Mouse (Mus musculus): ENCODE data around the gene Fbxo11. TPM values are rescaled to one million over a fixed set of nuclear protein-coding genes. Genes with fewer than 3 reads are reported as not detected.
"Not testable (repeated sequence)": the region's sequence is repeated elsewhere in the genome, so short reads cannot be mapped to it uniquely, and the experiment has no call there.

Gene Fbxo11
- polyA plus RNA-seq, 1 experiment from 2014 or later: 60.2 TPM

GRCm38 (mm10) chr17:87963081-87964075 lies 101.7 kb downstream of the Fbxo11 start:
- no peak for DNase-seq (ENCODE audit: low read depth, low spot score)
- ChIA-PET CTCF (no interaction called here), POLR2A (no interaction called here)
- no peak for ATAC-seq
- no peak for TF ChIP-seq CTCF (IDR thresholded peaks at IDR 0.05)
- in situ Hi-C loops (cut with MboI; ENCODE audit: low pct_unique_long_range_greater_than_20kb): no loop called here
- H3K27me3 ChIP-seq: no peaks in the 10 kb centered on the region

- CTCF ChIA-PET; ATAC-seq; H3K27me3 ChIP-seq; DNase-seq (ENCODE audit: low read depth, low spot score): not testable (repeated sequence)
- POLR2A ChIA-PET: interaction anchor here (0.7 kb wide), 1 partner anchor 33 kb away, joined by 3 read pairs; no protein-coding TSS in a partner anchor
- in situ Hi-C loops (cut with MboI; ENCODE audit: low pct_unique_long_range_greater_than_20kb): loop anchor here (10.0 kb wide), 1 partner anchor 355 kb away; no protein-coding TSS in a partner anchor
Measured at GRCm38 (mm10) chr17:87959931-87960330, 105.2 kb downstream of the Fbxo11 start.

GRCm38 (mm10) chr17:87959406-87959805 lies 105.7 kb downstream of the Fbxo11 start:
- ATAC-seq; POLR2A ChIA-PET; DNase-seq (ENCODE audit: low read depth, low spot score); H3K27me3 ChIP-seq: not testable (repeated sequence)
- CTCF ChIA-PET: interaction anchor here (1.2 kb wide), 1 partner anchor 14 kb away, joined by 3 read pairs; no protein-coding TSS in a partner anchor
- in situ Hi-C loops (cut with MboI; ENCODE audit: low pct_unique_long_range_greater_than_20kb): loop anchor here (10.0 kb wide), 1 partner anchor 355 kb away; no protein-coding TSS in a partner anchor

GRCm38 (mm10) chr17:87958283-87958682 lies 106.8 kb downstream of the Fbxo11 start:
- in situ Hi-C loops (cut with MboI; ENCODE audit: low pct_unique_long_range_greater_than_20kb): loop anchor here (10.0 kb wide), 1 partner anchor 353 kb away; no protein-coding TSS in a partner anchor
- ChIA-PET POLR2A (interaction anchor here (0.6 kb wide), 1 partner anchor 290 kb away, joined by 3 read pairs; no protein-coding TSS in a partner anchor), CTCF (interaction anchor here (1.2 to 2.6 kb wide), 3 partner anchors 10 to 261 kb away, joined by 3 to 11 read pairs (median 4); no protein-coding TSS in a partner anchor)
- peak; percentile 47 for TF ChIP-seq CTCF (IDR thresholded peaks at IDR 0.05)
- ATAC-seq (no peak), DNase-seq (ENCODE audit: low read depth, low spot score) (no peak)
- H3K27me3 ChIP-seq: no peaks in the 10 kb centered on the region

- no peaks in the 10 kb centered on the region for H3K27me3 ChIP-seq
- ATAC-seq (peak; percentile 36), DNase-seq (ENCODE audit: low read depth, low spot score) (no peak)
- ChIA-PET CTCF (interaction anchor here (1.8 to 2.6 kb wide), 2 partner anchors 11 to 260 kb away, joined by 4 to 11 read pairs; no protein-coding TSS in a partner anchor), POLR2A (no interaction called here)
- no peak for TF ChIP-seq CTCF (IDR thresholded peaks at IDR 0.05)
- in situ Hi-C loops (cut with MboI; ENCODE audit: low pct_unique_long_range_greater_than_20kb): loop anchor here (10.0 kb wide), 1 partner anchor 352 kb away; no protein-coding TSS in a partner anchor
Measured at GRCm38 (mm10) chr17:87957096-87957840, 107.8 kb downstream of the Fbxo11 start.

- CTCF ChIA-PET; H3K27me3 ChIP-seq; ATAC-seq; POLR2A ChIA-PET; DNase-seq (ENCODE audit: low read depth, low spot score): not testable (repeated sequence)
- in situ Hi-C loops (cut with MboI; ENCODE audit: low pct_unique_long_range_greater_than_20kb): loop anchor here (10.0 kb wide), 1 partner anchor 350 kb away; no protein-coding TSS in a partner anchor
Measured at GRCm38 (mm10) chr17:87954618-87955124, 110.4 kb downstream of the Fbxo11 start.

- no peak for DNase-seq (ENCODE audit: low read depth, low spot score)
- no peaks in the 10 kb centered on the region for H3K27me3 ChIP-seq
- ChIA-PET POLR2A (no interaction called here), CTCF (interaction anchor here (0.6 to 2.0 kb wide), 5 partner anchors 78 to 265 kb away, joined by 3 to 17 read pairs (median 4); no protein-coding TSS in a partner anchor)
- TF ChIP-seq CTCF (IDR thresholded peaks at IDR 0.05): peak; percentile 99
- in situ Hi-C loops (cut with MboI; ENCODE audit: low pct_unique_long_range_greater_than_20kb): loop anchor here (5.0 kb wide), 2 partner anchors 67 to 257 kb away; no protein-coding TSS in a partner anchor
- ATAC-seq: peak; percentile 84
Measured at GRCm38 (mm10) chr17:87948965-87949584, 116.0 kb downstream of the Fbxo11 start.

Other genes starting within 250 kb of the Fbxo11 start
- gene Rpl36-ps4, start 144.3 kb downstream of the Fbxo11 start, polyA plus RNA-seq (2021): not detected
- 31.6 TPM for gene Msh6, start 90.2 kb downstream of the Fbxo11 start, polyA plus RNA-seq (2021)

All from Patski (cell line).